Mouse (Mus musculus) ovary, adult 18-20 months (tissue): ENCODE results near the gene Stra6.
A peak's percentile ranks its signal among the peaks of the same experiment; 100 is the strongest.

Experiments
- DNase-seq: peaks from one replicate; pipeline ENCODE4 v3.0.0; 2022; ENCODE audit warnings: low spot score, mixed read lengths

Gene Stra6

DNA sequence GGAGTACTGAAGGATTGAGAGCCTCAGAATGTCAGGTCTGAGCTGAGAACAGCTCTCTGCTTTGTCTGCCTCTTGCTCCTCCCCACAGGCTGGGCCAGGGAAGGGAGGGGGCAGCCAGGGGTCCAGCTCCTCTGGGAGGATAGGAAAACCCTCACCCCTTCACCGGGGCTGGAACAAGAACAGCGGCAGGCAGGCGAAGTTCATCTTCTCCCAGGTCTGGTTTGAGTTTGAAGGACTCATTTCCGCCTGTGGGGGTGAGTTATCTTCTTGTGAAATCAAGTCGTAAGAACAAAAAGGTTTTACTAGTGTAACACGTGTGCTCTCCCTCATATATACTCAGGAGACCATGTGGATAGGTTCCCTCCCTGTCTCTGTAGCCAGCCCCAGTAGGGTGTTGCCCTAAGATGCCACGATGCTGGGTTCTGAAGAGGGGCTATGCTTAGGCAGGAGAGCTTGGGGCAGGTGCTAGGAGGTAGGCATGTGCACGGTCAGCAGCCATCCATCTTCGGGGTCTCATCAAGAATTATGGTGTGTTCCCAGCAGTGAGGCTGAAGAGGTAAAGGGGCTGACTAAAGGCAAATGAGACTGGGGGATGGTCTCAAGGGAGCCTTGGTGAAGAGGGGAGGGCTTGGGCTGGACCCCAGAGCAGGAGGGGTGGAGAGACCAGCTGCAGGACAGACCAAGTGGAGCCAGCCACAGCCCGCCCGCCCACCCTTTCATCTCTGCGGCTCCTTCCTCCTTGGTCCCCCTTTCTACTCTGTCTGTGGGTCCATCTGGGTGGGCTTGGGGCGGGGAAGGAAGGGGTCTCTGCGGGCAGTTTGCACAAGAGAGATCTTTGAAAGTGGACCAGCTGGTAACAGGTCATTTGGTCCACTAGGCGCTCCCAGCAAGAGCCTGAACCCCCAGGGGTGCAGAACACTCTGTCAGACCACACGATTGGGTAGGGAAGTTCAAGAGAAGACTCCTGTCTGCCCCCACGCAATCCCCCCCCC is 70.6 kb downstream of the Stra6 start:
- DNase-seq, result no peak

- no peak for DNase-seq
Observed at GRCm38 (mm10) chr9:58134906-58135305, 71.3 kb downstream of the Stra6 start.

DNA sequence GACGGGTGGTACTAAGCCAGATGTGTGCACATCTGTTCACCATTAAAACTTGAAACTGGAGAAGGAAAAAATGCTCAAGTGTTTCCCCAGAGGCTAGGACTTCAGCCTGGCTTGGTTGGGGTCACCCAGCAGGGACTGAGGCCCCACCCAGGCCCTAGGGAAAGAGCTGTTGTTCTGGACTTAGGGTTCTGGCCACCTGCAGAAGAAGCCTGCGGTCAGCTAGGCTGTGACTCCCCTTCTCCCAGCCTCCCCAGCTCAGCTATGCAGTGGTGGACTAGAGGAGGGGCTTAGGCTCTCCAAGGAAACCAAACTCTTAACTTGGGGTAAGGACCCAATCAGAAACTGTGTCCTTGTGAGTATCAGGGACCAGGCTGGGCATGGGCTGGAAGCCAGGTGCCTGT is 72.3 kb downstream of the Stra6 start:
- DNase-seq, result peak; percentile 72

DNA sequence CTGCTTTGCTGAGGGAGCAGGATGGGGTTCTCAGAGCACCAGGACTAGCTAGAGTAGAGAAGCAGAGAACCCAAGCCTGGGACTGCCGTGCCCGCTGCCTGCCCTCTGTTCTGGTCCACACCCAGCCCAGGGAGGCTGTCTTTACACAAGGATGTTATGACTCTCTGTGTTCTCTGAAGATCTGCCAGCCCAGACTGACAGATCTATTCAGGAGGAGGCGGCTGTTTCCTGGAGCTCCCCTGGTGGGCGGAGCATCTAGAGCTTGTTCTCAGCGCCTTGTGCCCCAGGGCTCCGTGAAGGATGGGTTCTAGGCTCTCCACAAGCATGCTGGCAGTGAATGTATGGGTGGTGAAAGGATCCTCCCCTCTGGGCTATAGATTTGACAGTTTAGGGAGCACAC is 76.4 kb downstream of the Stra6 start:
- peak; percentile 66 for DNase-seq

DNA sequence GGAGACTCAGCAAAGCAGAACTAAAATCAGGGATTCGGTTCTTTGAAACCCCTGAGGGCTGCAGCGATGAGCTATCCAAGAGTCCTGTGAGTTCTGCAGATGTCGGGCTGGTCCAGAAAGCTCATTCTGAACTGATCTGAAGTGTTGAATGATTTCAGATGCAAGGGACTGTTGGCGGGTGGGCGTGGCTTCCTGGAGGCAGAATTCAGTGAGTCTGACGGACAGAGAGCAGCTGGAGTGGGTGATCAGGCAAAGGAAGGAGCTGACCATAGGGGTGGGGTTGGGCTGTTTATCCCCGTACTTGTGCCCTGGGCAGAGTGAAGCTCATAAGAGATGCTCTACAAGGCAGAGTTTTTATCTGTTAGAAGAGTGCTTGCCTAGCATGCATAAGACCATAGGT is 79.8 kb downstream of the Stra6 start:
- no peak for DNase-seq

DNA sequence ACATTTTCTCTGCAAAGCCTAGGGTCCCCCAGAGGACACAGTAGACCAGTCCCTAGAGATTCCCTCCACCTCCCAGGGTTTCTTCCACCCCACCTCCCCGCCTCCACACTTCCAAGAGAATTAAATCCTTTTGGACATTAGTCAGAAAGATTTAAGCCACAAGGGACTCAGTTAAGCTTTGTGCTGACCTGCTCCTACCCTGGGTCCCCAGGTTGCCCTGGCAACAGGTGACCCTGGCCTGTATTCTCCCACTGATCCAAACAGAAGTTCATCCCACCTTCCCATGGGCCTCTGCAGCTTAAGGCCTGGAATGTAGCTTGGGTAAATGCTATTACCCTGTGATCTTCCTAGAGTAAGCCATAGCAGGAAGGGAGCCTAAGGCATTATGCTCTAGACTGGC is 81.1 kb downstream of the Stra6 start:
- DNase-seq, result no peak

GRCm38 (mm10) chr9:58145417-58145816 is 81.8 kb downstream of the Stra6 start:
- DNase-seq, result peak; percentile 59

DNA sequence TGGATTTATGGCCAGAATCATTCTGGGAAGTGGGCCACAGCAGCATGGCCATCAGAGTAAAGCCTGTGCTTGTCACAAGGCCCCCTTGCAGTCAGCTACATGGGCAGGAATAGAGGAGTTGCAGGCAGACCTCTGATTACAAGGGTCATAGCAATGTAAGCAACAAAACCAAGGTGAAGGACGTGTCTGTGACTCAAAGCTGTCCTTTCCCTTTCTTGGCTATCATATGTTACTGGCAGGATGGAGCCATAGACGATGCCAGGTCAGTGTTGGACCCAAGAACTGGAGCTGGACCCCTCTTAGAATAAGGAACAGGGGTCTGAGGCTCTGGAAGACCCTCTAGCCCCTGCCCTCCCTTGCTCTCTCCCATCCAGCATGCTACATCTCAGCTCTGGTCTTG is 85.2 kb downstream of the Stra6 start:
- no peak for DNase-seq

DNA sequence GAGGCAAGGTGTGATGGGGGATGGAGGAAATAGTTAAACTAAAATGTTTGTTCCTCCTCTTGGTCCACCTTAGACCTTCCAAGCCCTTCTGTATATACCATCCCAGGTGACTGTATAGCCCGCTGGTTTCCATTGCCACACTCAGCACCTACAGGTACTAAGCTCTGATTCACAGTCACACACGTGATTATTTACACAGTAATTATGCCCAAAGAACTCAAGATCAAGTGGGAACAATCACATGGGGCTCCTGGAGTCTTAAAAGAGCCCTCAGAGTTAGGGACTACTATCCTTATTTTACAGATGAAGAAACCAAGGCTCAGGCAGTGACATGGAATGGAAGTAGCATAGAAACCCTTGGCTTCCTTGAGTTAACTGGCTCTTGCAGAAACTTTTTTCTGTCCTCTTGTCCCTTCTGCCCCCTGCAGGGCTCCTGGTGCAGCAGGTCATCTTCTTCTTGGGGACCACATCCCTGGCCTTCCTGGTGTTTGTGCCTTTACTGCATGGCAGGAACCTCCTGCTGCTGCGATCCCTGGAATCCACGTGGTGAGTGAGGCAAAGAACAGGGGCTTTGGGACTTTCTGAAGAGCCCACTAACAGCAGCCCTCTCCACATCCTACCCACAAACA is 87.3 kb downstream of the Stra6 start:
- DNase-seq, result no peak

- no peak for DNase-seq
Observed at GRCm38 (mm10) chr9:58153095-58153494, 89.5 kb downstream of the Stra6 start.

GRCm38 (mm10) chr9:58155366-58155765 is 91.8 kb downstream of the Stra6 start:
- no peak for DNase-seq

DNA sequence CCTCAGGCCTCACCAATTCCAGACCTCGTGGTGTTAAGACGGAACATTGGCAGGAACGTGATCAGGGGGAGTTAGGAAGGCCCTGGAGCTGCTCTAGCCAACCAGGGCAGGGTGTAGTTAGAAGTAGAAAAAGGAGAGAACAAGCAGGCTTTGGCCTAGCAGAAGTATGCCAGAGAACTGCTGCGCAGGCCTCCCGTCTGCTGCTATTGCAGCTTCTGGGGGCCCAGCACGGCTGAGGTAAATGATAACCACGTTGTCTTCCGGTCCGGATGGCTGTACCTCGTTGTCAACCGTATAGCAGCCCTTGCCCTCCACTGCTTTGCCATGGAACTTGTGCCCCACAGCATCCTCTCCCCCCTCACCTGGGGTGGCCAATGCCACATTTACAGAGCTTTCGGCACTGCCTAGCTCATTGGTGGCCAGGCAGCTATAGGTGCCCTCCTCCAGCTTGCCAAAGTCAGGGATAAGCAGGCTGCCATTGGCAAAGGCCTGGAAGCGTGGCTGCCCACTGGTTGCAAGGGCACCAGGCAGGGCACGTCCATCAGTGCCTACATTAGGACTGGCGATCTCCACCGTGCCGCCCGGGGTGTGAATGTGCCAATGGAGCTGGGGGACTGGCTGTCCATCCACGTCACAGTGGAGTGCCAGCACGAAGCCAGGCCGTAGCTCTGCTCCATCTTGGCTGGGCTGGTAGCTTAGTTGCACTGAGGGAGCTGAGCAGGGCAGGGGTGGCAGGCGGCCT is 93.4 kb downstream of the Stra6 start:
- no peak for DNase-seq

DNA sequence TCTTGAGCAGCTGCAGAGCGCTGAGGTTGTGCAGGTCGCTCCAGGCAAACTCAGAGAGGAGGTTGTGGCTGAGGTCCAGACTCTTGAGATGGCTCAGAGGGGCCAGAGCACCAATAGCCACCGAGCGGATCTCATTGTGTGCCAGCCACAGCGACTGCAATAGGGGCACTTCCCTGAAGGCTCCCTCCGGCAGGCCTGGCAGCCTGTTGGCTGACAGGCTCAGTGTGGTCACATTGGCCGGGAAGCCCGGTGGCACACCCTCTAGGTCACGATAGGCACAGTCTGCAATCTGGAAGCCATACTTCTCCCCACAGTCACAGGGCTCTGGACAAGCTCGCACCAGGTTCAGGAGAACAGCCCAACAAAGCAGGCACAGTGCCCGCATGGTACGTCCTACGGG is 94.2 kb downstream of the Stra6 start:
- DNase-seq, result no peak

GRCm38 (mm10) chr9:58158541-58159311 is 95.1 kb downstream of the Stra6 start:
- DNase-seq, result no peak

- no peak for DNase-seq
Observed at GRCm38 (mm10) chr9:58159855-58160254, 96.3 kb downstream of the Stra6 start.

DNA sequence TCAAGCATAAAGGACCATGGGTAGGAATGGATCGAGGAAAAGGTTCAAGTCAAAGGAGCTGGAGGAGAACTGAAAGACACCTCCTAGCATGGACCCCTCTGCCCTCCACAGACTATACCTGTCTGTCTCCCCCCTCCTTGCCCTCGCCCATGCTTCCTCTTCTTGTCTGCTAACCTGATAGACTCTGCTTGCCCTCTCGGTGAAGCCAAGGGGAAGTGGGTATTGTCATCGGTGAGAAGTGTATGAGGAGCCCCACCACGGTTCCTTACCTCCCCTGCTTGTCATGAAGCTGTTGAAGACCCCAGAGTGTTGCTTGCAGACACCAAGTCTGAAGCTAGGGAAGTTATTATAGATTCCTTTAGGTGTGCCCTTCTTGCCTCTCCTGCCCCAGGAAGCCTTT is 96.7 kb downstream of the Stra6 start:
- DNase-seq, result no peak

DNA sequence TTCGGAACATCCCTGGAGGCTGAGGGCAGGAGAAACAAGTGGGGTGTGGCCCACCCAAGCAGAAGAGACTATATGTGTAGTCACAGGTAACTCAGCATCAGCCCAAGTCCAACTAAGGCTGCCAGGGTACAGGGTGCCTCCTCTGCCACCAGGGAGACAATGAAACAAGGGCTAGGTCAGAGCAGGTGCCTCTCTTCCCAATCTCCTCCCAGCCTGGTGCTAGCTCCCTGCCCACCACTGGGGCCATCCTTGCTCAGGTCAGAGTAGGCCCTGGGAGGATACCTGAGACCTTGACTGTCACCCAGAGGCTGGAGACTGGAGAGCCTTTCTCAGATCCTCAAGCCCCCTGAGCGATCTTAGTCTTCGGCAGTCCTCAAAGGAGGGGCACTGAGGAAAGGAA is 98.6 kb downstream of the Stra6 start:
- no peak for DNase-seq

DNA sequence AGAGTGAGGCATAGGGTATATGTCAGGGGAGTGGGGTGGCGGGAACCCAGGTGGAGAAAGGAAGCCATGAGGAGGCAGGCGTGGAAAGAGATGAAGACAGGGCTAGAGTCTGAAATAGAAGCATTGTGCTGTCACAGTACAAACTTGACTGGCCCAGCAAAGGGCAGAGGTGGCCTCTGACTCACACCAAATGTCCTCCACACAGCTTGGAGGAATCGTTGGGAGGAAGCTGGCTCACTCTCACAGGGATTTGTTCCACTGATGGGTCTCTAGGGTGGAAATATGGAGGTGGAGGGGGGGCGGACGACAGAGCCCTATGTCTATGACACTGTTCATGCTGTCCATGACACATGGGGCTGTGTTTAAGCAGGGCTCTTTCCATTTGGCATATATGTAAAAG is 99.6 kb downstream of the Stra6 start:
- no peak for DNase-seq

- DNase-seq, result no peak
Observed at GRCm38 (mm10) chr9:58165779-58166178, 102.2 kb downstream of the Stra6 start.

DNA sequence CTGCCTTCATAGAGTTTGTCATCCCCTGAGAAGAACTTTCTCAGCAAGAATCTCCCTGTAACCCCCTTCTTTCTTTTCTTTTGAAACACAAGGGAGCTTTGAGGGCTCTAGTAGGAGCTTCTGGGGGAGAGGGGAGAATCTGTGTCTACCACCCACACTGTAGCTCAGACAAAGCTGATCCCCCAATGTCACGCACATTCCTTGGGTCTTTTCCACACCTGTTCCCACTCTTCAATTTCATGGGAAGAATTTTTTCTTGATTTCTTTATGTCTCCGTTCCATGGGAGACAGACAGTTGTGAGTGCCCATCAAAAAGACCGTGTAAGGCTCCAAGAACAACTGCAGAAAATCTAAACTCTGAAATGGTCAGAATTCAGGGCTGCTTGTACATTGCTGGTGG is 105.3 kb downstream of the Stra6 start:
- no peak for DNase-seq

DNA sequence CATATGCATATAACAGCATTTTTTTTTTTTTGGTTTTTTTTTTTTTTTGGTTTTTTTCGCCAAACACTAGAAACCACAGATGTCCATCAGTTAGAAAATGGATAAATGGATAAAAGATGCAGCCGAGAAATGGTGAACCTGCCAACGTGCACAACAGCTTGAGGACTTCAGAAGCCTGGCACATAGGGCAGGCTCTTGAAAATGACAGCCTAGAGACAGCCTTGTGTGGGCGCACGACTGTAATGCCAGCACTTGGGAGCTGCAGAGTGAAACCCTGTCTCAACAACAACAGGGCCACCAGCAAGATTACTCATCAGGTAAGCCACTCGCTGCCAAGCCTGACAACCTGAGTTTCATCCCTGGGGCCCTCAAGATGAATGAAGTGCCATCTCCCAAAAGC is 105.8 kb downstream of the Stra6 start:
- no peak for DNase-seq

DNA sequence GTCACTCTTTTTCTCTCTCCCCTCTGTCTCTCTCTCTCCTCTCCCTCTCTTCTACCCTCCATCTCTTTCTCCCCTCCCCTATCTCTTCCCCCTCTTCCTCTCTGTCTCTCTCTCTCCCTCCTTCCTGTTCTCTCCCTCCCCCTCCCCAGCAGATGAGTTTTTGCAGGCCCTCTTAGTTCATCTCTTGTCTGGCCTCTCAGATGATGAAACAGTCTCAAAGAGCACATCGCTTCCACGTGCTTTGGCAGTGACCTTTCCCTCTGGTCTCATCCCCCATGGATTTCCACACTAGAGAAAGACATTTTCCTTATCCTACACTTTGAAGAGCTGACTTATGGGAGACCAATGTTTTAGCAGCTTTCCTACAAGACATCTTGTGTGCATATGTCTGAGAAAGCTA is 109.3 kb downstream of the Stra6 start:
- no peak for DNase-seq
